Mouse (Mus musculus) cerebellum, postnatal 25 days (tissue): ENCODE measurements at regions not wholly inside any gene's neighbourhood (a gene's known extent, or its start where the extent isn't known, plus 50 kb on each side); places are given as distances from the start of the nearest gene placed in this dataset.

Experiments
- DNase-seq, 2 experiments: peaks; one replicate each; pipeline ENCODE4 v3.0.0; 2021; ENCODE audit warnings: mixed read lengths in 2 of 2

DNA sequence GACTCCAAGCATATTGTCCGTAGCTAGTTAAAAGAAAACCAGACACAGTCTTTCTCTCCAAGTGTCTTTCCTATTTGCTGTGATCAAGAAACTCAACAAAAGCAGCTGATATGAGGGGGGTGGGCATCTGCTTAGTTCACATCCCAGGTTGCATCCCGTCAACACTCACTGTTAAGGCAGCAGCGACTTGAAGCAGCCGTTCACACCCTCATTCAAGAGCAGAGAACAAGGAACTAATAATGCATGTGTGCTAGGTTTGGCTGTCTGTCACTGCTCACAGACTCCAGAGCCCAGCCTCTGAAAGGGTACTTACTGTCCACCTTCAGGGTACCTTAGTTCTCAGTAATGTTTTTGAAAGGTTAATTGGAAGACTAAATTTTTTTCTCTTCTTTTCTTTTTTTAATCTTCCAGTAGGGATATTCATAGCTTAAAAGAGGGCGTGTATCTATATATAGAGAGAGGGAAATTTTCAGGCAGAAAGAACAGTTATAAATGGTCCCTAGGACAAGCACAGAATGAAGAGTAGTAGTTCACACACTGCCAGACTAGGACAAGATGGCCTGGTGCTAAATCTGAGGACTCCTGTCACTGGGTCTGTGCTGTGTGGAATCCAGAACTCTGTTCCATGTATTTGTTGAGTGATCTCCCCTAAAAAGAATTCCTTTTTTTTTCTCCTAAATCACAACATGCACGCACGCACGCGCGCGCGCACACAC, 199.1 kb upstream of the BB014433 start:
- no peak for DNase-seq

- no peak for DNase-seq
Measured at GRCm38 (mm10) chr8:15235410-15235809, 189.5 kb upstream of the BB014433 start.

- DNase-seq, result no peak
Measured at GRCm38 (mm10) chr8:15233241-15233640, 187.4 kb upstream of the BB014433 start.

GRCm38 (mm10) chr8:15230217-15230616, 184.3 kb upstream of the BB014433 start:
- DNase-seq, result no peak

- DNase-seq, result peak; percentile 51 to 79
Measured at GRCm38 (mm10) chr8:15221211-15221912, 175.5 kb upstream of the BB014433 start.

- DNase-seq, result no peak
Measured at GRCm38 (mm10) chr8:15209856-15210521, 164.1 kb upstream of the BB014433 start.

DNA sequence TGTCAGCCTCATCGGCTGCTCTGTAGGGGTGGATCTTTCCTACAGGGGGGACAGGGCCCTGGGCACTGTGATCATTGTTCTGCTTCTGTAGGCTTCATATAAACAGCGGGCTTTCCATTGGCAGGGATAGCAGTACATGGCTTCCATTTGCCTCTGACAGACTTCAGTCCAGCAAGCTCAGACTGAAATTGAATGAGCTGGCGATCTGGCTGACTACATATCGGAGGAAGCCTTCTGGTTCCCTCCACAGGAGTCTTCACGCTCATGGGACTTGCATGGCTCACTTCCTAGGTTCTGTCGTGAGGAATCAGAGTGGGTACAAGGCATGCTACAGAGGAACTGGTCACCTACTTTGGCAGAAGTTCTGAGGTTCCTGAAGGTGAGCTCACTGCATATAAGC, 155.7 kb upstream of the BB014433 start:
- DNase-seq, result peak; percentile 29 to 40

DNA sequence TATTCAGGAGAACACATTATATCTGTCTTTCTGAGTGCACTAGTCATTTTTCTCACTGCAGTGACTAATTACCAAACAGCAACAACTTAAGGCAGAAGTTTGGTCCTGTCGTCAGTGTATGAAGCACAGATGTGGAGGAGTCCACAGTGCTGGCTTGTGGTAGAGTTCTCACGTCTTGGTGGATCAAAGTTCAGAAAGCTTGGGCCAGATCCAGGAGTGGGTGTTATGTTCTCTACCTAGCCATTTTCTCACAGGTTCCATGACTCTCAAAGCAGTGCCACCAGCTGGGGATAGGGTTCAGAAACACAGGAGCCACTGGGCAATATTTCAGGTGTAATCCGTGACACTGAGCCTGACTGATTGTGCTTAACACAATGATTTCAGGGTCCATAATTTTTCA, 144.8 kb upstream of the BB014433 start:
- no peak for DNase-seq

GRCm38 (mm10) chr8:15189079-15189612, 143.3 kb upstream of the BB014433 start:
- DNase-seq, result peak in 1 of 2 experiments; percentile 13
